Mouse (Mus musculus) v-Abl transformed pro-B cells (cell line): Measurements from ENCODE around the gene Mtnr1a.

Source experiments
- in situ Hi-C, 2 experiments: fragments of 400-800 bp; cut with MboI; formaldehyde crosslinking; loops; one replicate each; pipeline ENCODE4 v1.15.1; 2025; ENCODE audit not compliant: unreplicated experiment in 2 of 2

Gene Mtnr1a

DNA sequence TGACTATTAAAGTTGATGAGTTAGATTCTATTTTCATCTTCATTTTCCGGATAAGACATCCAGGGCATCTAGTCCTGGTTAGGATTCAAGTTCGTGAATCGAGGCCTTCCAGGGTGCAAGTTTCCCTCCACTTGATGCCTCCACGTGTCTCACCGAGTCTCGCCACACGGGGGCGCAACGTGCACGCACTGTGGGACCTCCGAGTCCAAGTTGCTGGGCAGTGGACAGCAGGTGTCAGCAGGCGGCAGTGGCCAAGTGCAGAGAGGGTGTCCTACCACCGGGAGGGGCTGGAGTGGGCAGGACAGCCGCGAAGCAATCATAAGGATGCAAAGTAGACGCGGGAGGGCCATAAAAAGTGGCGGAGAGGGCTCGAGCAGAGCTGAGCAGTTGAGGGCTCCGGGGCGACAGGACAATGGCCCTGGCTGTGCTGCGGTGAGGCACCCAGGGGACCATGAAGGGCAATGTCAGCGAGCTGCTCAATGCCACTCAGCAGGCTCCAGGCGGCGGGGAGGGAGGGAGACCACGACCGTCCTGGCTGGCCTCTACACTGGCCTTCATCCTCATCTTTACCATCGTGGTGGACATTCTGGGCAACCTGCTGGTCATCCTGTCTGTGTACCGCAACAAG, at the start of gene Mtnr1a:
Gene Mtnr1a (plus strand): TSS at position 379 of the 628 bp plus-strand sequence.
- in situ Hi-C loops: loop anchor here (25.0 kb wide), 1 partner anchor 868 kb away; the partner anchor contains the start of gene Ccdc110 (in 2 of the 2)

DNA sequence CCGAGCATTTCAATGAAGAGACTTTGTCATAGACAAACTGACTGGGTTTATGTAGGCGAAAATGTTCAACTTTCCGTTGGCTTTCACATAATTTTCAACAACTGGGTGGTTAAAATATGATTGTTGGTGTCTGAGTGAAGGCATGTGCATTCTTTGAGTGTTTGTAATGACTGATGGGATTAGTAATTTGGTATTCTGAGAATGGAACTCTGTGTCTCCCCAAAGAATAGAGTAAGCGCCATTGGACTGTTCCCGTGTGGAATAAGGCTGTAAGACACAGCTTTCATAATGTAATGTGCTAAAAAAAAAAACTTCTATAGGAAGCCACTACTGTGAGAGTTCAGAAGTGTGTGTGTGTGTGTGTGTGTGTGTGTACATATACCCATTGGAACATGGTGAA, 49.7 kb upstream of the Mtnr1a start:
- in situ Hi-C loops: no loop called here

DNA sequence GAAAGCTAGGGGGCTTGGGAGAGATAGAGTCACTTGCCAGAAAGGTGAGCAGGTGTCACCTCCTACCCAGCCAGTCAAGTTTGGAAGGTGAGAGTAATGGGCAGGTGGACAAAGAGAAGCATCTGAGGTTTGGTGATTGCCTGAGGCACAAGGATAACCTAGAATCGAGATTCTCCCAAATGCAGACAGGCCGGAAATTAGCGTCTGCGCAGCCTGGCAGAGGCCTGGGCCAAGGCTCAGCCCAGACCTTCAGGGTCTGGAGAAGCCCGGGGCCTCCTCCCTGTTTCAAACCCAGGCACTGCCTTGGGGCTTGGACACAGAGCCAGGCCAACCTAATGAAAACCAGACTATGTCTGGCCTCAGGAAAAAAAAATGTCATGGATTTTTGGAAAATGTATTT, 47.8 kb upstream of the Mtnr1a start:
- in situ Hi-C loops: no loop called here

DNA sequence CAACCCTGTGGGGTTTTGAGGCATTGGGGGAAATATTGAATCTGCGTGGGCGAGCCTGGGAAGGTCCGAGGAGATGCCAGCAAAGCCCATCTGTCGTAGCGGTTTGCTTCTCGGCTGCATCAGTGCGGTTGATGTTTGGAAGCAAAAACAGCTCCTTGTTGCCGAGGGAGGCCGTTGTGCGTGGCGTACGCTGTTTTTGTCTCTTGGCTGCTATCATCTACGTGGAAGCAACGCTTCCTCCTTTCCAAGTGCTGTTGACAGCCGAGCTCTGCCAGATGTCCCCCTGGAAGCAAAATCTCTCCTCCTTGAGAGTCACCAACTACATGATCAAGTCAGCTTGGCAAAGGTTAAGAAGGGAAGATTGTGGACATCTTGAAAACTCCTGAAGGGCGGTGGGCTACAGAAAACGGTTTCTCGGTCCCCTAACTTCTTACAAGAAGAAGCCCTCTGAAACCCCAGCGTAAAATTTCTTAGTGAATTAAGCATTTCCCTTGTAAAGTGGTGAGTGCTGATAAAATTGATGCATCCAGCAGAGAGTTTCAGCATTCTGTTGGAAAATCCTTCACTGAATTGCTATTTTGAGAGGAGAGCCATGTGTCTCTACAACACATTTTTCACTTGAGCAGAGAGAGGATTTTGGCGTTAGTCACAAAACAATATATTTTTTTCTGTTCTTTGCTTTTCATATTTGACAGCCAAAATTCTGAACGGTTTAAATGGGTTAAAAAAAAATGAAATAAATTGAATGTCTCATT, 46.8 kb upstream of the Mtnr1a start:
- in situ Hi-C loops: no loop called here

DNA sequence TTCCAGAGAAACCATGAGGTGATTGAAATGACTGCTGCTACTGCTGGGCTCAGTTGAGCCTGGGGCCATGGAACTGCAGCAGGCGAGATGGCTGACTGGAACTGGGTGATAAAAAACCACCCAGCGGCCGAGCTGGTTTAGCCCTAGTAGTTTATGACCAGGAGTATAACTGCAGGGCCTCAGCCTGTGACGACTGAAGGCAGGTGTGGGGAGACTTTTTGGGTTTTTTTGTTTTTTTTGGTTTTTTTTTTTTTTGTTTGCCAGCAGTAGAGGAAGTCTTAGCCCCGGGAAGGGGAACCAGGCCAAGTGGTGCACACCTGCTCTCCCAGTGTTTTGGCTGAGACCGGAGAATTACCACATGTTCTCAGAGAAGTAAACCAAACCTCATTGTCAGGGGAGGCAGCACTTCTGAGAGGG, 40.8 kb upstream of the Mtnr1a start:
- in situ Hi-C loops: no loop called here

DNA sequence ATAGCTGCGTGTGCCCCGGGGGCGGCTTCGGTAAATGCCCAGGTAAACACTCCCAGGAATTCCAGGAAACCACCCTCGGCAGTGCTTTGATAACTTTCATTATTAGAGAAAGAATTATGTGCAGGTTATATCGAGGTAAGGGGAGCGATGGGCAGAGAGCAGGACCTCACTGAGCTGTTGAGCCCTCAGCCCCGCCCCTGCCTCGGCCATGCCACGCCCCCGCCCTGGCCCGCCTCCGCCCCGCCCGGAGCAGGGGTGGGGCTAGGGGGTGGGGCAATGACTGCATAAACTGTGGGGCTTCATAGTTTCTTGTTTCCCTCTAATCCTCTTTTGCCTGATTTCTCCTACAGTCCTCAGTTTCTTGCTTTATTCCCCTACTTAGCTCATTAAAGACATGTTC, 30.6 kb upstream of the Mtnr1a start:
- in situ Hi-C loops: no loop called here

DNA sequence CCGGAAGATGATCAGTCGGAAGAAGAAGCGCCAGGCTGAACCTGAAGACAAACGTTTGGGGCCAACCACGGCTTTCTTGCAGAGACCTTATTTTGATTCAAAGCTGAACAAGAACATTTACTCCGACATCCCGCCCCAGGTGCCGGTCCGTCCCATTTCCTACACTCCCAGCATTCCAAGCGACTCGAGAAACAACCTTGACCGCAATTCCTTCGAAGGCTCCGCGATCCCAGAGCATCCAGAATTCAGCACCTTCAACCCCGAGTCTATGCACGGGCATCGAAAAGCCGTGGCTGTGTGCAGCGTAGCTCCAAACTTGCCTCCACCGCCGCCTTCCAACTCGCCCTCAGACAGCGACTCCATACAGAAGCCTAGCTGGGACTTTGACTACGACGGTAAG, 24.8 kb upstream of the Mtnr1a start:
- in situ Hi-C loops: no loop called here

DNA sequence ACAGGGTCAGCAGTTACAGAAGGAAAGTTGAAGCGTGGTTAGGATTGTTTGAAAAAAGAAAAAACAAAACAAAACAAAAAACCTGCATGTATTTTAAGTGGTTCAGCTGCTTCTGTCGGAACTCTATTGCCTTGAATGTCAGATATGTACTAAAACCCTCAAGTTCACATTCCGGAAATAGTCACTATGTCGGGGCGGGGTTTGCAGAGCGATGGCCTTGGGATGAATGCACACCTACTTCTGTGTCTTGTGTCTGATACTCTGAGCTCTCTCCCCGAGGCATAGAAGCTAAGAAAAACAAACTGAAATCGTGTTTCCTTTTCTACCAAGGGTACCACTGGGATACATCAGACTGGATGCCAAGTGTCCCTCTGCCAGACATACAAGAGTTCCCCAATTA, 18.5 kb upstream of the Mtnr1a start:
- in situ Hi-C loops: loop anchor here (25.0 kb wide), 1 partner anchor 887 kb away; the partner anchor contains the start of gene Ccdc110 (in 2 of the 2)

DNA sequence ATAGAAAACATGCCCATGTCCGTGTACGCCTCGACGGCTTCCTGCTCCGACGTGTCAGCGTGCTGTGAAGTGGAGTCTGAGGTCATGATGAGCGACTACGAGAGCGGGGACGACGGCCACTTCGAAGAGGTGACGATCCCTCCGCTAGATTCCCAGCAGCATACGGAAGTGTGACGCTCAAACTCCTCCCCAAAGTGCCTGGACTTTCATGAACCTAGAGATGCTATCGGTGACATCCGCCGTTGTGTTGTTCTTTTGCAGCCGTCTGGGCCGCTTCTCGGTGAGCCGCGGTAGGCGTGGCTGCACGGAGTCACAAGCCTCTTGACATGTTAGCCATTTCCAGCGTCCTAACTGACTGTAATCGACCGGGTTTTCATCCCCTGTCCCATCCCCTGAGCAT, 17.7 kb upstream of the Mtnr1a start:
- in situ Hi-C loops: loop anchor here (25.0 kb wide), 1 partner anchor 886 kb away; the partner anchor contains the start of gene Ccdc110 (in 2 of the 2)

DNA sequence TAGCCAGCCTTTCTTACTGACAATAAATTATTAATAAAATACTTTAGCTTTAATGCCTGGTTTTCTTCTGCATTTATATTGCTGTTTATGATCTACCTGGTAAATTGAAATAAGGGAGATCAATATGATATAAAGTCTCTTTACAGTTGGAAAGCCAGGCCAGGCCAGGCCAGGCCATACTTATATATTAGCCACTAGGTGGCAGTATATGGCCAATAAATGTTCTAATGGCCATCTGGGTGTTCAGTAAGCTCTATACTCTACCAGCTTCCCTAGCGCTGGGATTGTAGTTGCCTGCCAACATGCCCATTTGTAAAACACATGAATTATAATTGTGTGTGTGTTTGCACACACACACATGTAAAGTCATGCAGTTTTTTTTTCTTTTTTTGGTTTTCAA, 16.7 kb upstream of the Mtnr1a start:
- in situ Hi-C loops: loop anchor here (25.0 kb wide), 1 partner anchor 885 kb away; the partner anchor contains the start of gene Ccdc110 (in 2 of the 2)

DNA sequence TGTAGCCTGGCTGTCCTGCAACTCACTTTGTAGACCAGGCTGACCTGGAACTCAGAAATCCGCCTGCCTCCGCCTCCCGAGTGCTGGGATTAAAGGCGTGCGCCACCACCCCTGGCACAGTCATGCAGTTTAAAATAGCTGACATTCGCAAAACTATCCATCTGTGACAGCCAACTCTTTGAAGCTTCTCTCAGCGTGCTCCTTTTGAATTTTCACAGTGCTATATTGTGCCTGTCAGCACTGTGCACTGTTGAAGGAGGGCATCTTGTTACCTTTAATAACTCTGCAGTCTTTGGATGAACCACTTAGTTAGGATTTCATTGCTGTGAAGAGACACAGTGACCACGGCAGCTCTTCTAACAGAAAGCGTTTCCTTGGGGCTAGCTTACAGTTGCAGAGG, 16.3 kb upstream of the Mtnr1a start:
- in situ Hi-C loops: loop anchor here (25.0 kb wide), 1 partner anchor 885 kb away; the partner anchor contains the start of gene Ccdc110 (in 2 of the 2)

DNA sequence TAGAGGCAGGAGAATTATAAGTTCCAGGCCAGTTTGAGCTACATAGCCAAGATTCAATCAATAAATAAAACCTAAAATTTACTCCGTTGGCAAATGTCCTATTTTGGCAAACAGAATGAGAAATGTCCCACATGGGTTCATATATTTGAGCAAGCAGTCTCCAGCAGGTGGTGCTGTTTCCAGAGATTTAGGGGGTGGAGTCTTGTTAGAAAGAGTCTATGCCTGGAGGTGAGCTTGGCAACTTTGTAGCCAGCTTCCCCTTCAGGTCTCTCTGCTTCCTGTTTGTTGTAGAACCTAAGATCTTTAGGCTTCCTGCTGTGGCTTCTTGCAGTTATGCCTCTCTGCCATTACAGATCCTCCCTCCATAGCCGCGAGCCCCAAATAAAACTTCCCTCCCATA, 13.4 kb upstream of the Mtnr1a start:
- in situ Hi-C loops: loop anchor here (25.0 kb wide), 1 partner anchor 882 kb away; the partner anchor contains the start of gene Ccdc110 (in 2 of the 2)

DNA sequence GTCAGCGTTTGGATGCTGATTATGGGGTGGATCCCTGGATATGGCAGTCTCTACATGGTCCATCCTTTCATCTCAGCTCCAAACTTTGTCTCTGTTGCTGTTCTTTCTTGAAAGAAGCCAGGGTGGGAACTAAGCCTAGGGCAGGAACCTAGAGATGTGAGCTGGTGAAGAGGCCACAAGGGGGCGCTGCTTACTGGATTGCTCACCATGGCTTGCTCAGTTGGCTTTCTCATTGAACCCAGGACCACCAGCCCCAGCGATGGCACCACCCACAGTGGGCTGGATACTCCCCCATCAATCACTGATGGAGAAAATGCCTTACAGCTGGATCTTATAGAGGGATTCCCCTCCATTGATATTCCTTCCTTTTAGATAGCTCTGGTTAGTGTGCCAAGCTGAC, 12.1 kb upstream of the Mtnr1a start:
- in situ Hi-C loops: loop anchor here (25.0 kb wide), 1 partner anchor 880 kb away; the partner anchor contains the start of gene Ccdc110 (in 2 of the 2)

DNA sequence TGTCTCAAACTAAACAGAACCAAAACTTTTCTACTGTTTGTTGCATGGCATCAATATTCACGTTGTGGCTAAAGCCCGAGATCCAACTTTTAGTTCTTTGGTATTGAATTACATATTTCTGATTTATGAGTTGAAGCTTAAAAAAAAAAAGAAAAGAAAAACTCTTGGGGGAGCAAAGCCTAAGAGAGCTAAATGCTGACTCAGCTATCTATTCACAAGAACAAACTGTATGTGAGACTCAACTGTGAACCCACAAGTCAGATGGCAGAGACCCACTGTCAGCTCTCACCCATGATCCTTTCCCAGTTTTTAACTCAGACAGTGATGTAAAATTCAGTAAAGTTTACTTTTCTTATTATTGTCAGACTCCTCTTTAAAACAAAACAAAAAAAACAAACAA, 8.9 kb upstream of the Mtnr1a start:
- in situ Hi-C loops: loop anchor here (25.0 kb wide), 1 partner anchor 877 kb away; the partner anchor contains the start of gene Ccdc110 (in 2 of the 2)

DNA sequence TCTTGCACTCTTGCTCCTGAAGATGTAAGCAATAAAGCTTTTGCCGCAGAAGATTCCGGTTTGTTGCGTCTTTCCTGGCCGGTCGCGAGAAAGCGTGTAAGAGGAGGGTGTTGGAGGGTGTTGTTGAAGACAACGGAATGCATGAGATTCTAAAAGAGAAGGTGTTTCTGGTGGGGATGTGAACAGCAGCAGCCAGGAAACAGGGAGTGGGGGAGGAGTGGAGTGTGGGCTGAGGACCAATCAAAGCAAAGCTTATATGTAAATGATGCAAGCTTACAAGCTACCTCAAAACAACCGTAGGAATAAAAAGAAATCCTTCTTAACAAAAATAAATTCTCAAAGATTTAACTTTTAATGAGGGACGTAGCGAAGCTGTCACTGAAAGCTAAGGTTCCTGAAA, 6.6 kb upstream of the Mtnr1a start:
- in situ Hi-C loops: loop anchor here (25.0 kb wide), 1 partner anchor 875 kb away; the partner anchor contains the start of gene Ccdc110 (in 2 of the 2)

DNA sequence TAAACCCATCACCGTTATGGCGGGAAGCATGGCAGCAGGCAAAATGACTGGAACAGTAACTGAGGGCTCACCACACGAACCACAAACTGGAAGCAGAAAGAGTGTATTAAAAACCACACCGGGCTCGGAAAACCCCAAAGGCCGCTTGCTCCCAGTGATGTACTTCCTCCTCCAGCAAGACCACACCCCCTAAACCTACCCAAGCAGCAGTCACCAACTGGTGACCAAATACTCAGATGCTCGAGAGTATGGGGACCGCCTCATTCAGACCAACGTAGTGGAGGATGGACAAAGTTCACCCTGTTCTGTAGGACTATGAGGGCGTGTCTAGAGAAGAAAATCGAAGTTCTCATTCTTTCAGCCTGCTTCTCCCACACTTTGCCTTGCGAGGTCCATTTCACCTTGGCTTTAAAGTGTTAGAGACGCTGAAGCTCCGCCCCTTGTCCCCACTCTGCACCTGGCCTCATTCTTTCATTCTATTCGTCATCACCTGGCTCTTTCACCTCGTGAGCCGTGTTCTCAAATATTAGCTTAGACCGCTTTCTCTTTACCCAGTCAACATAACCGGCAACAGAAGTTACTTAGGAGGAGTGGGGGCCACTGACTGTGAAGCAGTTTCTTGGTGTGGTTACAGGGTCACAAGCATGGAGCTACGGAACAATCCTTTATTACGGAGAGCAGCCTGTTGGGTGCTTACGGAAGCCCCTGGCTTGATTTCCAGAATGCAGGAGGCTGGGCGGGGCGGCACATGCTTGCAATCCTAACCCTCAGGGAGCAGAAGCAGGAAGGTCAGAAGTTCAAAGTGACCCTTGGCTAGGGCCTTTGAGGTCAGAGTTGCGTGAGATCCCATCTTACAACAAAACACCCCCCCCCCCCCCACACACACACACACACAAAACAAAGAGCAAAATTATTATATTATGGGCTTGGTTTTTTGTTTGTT, 5.7 kb upstream of the Mtnr1a start:
- in situ Hi-C loops: loop anchor here (25.0 kb wide), 1 partner anchor 874 kb away; the partner anchor contains the start of gene Ccdc110 (in 2 of the 2)

DNA sequence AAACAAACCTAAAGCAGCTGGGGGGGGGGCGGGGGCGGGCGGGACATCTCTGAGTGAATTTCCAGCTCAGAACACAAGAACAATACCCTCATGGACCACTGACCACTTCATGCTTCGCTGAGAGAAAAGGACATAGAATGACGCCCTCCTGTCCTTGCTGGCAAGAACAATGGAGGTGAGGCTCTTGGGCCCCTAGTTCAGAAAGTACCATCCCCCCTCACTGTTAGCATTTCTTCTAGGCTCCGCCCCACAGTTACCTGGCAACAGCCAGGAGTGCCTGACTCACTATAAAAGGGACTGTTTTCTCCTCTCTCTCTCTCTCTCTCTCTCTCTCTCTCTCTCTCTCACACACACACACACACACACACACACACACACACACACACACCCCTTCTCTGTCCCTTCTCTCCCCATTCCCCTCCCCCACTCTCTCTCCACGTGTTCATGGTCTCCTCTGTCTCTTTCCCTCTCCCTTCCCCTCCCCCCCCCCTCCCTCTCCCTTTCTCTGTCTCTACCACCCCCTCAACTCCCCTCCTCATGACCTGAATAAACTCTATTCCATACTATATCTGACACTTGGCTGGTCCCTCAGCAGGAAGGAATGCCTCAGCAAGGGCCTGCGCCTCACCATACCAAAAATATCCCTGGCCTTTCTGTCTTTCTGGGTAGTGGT, 4.6 kb upstream of the Mtnr1a start:
- in situ Hi-C loops: loop anchor here (25.0 kb wide), 1 partner anchor 873 kb away; the partner anchor contains the start of gene Ccdc110 (in 2 of the 2)

DNA sequence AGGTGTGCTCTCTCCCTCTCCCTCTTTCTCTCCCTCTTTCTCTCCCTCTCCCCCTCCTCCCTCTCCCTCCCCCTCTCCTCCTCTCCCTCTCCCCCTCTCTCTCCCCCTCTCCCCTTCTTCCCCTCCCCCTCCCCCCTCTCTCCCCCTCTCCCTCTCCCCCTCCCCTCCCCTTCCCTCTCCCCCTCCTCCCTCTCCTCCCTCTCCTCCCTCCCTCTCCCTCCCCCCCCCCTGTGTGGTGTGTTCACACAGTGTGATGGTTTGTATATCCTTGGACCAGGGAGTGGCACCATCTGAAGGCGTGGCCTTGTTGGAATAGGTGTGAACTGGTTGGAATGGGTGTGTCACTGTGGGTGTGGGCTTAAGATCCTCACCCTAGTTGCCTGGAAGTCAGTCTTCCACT, 3.5 kb upstream of the Mtnr1a start:
- in situ Hi-C loops: loop anchor here (25.0 kb wide), 1 partner anchor 872 kb away; the partner anchor contains the start of gene Ccdc110 (in 2 of the 2)

DNA sequence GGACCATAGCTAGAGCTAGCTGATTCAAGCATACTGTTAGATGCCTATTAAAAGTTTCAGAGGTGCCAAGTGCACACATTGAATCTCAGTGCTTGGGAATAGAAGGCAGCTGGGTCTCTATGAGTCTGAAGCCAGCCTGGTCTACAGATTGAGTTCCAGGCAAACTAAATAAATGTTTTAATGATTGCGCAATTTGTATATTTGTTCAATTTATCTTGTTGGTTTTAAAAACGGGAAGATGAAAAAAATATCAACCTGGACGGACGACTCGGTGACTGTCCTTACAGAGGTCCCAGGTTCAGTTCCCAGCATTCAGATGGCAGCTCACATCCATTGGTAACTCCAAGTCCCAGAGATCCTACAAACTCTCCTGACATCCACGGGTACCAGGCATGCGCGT, 2.0 kb downstream of the Mtnr1a start:
- in situ Hi-C loops: loop anchor here (25.0 kb wide), 1 partner anchor 866 kb away; the partner anchor contains the start of gene Ccdc110 (in 2 of the 2)
